Mouse (Mus musculus) right cerebral cortex, postnatal 14 days (tissue): Measurements from ENCODE around the gene Slc6a3.
A peak's percentile ranks its signal among the peaks of the same experiment; 100 is the strongest.

Source experiments
- DNase-seq: peaks from one replicate; pipeline ENCODE4 v3.0.0; 2022

The Slc6a3 gene

DNA sequence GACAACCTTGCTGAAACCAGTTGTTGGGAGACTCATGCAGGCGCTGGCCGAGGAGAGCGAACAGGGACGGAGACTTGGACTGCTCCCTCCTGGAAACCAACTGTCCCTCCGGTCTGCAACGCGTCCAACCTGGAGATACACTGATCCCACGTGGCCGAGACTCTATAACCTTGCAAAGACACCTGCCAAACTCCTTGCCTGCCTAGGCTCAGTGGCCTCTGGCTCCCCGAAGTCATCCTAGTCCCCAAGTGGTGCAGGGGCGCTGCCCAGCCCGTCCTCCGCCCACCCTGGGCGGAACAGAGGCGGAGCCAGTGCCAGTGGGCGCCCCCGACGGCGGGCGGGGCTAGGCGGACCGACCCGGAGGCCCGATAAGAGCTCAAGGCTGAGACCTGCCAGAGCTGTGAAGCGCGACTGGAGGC is at the start of gene Slc6a3:
TSS of gene Slc6a3 (plus strand) at position 345 of the 419 bp plus-strand sequence.
- DNase-seq: no peak

DNA sequence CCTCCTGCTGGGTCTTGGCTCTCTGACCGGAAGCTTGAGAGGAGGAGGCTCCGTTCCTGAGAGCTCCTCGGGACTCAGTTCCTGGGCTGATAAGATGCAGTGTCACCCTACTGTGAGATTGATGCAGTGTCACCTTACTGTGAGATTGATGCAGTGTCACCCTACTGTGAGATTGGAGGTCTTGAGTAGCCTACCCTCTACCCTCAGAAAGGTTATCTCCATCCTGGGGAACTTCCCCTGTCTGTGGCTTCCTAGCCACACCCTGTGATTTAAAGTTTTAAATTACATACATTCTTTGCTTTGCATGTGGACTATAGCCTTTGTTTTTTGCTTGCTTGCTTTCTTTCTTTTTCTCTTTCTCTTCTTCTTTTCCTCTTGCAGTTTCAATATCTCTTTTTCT is 48.4 kb upstream of the Slc6a3 start:
- no peak for DNase-seq

DNA sequence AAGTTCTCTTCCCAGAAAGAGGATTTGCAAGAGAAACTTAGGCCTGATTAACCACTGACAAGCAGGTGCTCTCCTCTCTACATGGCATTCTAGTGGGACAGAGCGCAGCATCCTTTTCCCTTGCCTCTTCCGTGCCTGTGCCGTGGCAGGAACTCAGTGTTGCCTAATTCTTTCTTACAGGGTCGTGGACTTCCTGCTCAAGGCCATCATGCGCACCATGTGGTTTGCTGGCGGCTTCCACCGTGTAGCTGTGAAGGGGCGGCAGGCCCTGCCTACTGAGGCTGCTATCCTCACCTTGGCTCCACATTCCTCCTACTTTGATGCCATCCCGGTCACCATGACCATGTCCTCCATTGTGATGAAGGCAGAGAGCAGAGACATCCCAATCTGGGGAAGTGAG is 47.8 kb upstream of the Slc6a3 start:
- no peak for DNase-seq

DNA sequence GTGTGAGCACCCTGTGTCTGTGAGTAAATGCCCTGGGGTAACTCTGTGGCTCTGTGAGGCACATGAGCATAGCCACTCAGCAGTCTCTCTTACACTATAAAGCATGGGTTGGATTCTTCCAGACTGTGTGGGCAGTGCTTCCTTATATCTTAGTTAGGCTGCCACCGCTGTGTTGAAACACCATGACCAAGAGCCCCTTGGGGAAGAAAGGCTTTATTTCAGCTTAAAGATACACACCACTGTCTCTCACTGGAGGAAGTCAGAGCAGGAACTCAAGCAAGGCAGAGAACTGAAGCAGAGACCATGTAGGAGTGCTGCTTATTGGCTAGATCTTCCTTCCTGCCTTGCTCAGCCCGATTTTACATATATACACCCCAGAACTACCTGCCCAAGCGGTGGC is 46.6 kb upstream of the Slc6a3 start:
- no peak for DNase-seq

DNA sequence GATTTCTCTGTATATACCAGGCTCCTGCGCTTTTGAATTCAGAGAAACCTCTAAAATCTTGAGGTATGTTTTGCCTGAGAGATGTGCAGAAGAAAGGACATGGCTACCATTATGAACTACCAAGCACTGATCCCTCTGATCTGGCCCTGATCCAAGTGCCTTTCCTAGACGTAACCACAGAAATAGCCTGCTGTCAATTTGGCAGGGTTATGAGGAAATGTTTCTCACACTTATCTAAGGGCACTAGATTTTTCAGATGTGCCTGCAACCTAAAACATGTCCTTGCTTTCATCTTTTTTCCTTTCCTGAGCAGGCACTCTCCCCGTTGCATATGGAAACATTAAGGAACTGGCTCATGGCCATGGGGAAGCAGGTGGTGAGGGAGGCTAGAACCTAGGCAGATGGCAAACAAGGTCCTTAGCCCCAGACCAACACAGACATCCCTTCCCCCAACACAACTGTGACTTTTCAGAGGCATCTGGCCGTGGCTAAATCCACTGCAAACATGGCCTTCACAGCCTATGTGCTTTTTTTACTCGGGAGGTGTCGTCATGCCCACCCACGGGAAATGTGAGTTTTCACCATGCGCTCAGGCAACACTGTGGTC is 45.9 kb upstream of the Slc6a3 start:
- DNase-seq: no peak

DNA sequence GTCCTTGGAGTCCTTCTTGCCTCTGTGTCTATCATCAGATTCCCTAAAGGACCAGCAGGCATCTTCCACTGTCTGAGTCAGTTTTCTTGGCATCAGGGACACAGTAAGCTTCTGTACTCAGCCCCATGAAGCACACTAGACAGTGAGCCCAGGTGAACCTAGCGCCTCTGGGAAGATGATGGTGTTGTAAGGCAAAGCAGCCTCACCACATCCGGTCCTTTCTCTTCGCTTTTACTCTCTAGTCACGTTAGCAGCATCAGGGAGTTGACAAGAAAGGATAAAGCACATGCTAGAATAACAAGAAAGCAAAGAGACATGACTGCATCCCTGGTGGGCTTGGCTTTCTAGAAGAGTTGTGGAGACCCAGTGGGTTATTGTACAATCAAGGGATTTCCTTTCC is 43.4 kb upstream of the Slc6a3 start:
- DNase-seq: no peak

DNA sequence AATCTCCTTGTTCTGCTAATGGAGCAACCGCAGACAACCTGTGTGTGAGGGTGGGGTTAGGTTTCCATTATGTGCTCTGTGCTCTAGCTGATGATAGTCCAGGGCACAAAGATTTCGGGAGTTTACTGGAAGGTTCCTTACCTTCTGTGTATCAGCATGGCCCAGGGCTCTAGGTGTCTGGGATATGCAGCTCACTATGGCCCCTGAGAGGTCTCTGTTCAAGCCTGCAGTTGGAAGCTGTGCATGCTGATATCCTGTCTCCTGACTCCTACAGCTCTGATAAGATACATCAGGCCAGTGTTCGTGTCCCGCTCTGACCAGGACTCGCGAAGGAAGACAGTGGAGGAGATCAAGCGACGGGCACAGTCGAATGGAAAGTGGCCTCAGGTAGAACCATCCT is 42.0 kb upstream of the Slc6a3 start:
- no peak for DNase-seq

DNA sequence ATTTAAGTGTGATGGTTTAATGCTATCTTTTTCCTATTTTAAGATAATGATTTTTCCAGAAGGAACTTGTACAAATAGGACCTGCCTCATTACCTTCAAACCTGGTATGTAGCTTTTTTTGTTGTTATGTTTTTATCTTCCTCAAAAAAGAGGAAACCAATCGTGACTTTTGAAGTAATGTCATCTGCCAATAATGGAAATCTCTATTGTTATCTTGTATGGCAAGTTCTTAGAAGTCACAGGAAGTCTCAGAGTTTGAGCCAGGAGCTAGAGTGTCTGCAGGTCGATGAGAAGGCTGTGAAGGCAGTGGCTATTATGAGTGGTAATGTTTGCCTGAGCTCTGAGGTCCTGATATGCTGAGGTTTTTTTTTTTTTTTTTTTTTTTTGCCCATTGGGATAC is 40.4 kb upstream of the Slc6a3 start:
- DNase-seq: no peak

DNA sequence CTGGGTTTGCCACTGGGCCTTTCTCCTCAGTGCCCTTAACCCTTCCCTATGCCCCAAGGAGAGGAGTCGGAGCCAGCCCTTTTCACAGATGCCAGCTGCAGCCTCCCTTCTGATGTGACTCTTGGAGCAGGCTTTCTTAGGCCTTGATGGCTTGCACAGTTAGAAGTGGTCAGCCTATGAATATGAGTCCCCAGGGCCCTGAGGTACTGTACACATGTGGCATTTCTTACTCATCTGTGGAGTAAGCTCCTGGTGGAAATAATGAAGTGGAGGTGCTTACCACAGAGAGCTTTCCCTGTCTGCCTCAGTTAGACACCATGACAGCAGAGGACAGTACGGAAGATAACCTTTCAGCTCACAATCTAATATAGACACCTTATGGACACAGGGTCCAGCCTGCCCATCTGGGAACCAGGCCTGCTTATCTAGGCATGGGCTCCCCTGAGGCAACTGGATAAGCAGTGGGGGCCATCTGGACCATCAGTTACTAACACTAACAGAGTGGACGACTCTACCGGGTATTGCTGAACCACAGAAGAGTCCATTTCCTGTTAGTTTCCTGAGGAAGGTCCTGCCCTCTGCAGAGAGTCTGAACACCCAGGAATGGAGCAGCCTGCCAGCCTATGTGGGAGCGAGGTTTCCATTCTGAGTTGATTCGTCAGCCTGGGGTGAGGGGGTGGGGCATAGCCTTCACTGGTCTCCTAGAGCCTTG is 36.5 kb upstream of the Slc6a3 start:
- no peak for DNase-seq

DNA sequence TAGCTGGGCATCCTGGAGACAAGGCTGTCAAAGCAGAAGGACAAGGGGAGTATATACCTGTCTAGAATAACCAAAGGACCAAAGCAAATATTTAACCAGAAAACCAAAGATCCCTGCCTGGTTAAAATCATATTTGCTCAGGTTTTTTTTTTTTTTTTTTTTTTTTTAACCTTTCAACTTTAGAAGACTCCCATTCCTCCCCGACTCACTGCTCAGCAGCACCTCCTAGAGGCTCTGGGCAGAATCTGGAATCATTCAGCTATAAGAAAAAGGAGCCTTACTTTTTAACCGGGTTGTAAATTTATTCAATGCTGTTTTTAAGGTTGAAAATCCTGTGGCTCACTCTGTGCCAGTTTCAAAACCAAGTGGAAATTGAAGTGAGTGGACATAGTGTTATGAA is 33.8 kb upstream of the Slc6a3 start:
- DNase-seq: no peak

DNA sequence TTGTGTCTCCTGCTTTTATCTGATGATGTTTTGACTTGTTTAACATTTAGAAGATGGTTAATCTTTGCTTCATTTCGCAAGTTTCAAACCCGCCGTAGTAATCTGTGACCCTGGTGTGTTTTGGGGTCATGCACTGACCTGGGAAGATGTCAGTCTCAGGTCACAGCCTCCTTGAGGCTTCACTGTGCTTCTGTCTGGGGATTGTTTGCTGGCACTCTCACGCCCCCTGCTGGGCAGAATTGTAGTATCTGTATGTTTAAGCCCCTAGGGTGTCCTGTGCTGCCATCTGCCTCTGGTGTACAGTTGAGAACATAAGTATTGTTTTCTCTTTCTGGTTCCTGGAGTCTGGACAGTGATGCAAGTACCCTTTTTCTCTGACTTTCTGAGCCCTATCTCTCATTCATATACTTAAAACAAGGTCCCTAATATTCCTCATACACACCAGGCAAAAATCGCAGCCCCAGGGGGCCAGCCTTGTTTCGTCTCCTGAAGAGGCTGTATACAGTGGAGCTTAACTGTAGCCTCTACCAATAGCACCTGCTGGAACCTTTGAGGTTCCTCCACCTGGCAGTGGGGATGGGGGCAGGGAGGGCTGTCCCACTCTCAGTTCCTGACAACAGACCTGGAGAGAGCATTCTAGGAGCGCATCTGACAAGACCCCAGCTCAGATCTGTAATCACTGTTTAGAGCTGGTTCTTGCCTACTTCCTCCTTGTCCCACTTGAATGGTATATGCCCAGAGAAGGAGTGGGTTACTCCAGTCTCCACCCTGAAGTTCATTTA is 30.7 kb upstream of the Slc6a3 start:
- DNase-seq: peak; percentile 89

DNA sequence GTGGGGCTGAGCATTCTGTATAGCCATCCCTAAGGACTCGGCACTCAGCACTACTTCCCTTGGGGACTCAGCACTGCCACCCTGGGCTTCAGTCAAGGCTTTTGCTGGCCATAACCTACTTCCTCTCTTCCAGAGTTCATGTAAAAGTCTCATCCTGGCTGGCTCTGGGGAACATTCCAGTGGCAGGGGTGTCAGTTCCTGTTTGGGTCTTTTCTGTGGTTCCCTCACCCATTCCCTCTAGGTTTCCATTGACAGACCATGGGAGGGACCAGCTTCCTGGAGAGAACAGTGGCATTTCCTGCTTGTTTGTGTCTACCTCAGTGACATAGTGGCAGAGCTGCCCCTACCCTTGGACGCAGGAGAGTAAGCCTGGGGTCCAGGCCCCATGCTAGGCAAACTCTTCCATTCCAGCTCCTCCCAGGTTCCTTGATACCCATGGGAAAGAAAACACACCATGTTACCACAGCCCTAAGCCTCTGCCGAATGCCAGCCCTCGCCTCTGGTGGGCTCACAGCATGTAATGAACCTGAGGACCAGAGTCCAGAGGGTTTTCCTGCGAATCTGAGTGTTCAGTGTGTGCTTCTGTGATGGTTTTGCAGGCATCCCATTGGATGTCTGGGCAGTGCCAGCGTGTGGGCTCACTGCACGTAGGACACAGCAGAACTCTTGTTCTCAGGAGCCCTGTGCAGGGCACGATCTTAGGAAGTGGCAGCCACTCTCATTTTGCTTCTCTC is 27.6 kb upstream of the Slc6a3 start:
- DNase-seq: no peak

DNA sequence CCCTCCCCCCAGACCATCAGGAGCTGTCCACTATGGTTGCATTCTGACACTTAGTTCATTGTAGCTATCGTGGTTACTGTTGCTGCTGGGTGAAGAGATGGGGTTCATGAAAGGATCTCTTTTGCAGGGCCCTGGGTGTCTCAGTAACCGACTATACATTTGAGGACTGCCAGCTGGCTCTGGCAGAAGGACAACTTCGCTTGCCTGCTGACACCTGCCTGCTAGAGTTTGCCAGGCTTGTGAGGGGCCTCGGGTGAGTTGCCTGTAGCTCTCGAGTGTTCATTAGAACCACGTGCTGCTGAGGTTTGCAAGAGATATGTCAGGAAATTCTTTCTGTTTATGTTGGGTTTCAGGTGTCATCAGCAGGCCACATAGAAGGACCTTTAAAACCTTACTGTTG is 26.7 kb upstream of the Slc6a3 start:
- no peak for DNase-seq

DNA sequence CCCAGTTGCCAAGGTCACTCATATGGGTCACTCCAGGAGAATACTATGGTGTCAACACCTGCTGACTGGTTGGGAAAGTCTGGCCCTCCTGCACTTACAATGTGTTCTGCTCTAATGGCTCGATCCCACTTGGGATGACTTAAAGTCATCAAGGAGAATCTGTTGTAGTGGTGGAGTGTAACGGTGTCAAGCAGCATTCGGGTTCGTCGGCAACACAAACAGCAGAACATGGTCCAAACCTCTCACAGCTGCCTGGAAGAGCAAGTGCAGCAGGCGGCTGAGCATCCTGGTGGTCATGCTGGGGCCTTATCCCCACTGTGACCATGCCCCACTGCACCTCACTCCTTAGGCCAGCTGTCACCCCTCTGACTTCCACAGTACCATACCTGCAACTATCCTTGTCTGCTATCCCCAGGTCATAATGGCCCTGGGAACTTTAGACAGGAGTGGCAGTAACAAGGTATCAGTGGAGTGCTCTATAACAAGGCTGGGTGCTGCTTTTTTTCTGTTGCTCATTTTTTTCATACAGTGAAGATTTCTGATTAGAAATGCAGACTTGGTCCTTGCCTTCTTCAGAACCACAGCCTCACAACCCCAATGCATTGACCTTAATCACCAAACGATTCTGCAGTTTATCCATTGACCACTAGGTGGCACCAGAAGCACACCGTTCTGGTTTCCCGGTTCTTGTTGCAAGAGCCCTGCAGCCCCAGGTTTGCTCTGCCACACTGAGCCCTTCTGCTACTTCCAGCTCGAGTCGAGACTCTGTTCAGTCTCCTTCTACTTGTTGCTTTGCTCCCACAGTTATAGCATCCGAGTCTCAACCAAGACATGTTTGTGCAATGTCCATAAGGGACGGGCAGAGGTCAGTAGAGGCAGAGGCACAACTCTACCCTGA is 23.5 kb upstream of the Slc6a3 start:
- peak; percentile 73 for DNase-seq

DNA sequence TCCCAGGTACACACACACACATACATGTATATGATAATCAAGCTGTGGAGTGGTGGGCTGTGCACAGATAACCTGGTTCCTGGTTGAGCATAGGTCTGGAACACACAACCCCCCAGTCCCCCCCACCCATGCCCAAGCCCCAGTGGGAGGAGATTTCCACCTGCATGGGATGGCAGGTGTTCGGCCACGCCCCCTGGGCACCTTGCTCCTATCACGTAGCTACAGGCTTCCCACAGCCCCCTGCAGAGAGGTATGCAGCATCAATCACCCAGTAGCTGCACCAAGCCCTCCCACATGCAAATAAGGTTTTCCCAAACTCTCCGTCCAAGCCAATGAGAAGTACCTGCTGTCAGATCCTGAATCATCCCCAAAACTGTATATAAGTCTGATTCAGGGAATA is 19.7 kb upstream of the Slc6a3 start:
- DNase-seq: no peak

DNA sequence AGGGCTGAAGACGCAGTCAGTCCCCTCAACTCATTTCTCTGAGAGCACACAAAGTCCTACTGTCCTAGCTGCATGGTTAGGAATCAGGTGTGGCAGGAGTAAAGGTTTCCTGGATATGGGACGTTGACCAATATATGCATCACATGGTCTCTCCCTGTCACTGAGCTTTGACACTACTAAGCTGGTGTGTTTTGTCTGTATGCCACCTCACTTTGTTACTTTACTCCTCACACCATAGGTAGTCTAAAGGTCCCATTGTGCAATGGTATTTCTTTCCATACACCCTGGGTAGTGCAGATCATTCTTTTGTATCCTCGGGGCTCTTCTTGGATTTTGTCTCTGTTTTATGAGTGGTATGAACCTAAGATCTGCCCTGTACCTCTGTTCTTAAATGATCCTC is 2.8 kb upstream of the Slc6a3 start:
- DNase-seq: no peak

DNA sequence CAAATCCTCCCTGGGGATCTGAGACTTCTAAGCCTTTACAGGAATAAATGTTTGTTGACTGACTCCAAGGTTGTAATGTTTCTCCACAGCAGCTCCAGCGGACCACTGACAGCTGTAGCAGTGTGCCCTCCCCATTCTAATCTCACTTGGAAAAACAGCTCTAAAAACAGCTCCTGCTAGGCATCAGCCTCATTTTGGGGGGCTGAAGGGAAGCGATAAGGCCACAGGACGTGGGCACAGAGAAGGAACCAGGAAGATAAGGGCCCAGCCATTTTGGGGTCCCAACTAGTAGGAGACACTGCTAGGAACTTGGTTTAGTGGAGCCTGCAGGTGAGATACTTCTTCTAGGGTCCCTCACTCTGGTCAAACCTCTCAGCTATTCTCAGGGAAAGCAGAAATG is 1.3 kb upstream of the Slc6a3 start:
- no peak for DNase-seq

DNA sequence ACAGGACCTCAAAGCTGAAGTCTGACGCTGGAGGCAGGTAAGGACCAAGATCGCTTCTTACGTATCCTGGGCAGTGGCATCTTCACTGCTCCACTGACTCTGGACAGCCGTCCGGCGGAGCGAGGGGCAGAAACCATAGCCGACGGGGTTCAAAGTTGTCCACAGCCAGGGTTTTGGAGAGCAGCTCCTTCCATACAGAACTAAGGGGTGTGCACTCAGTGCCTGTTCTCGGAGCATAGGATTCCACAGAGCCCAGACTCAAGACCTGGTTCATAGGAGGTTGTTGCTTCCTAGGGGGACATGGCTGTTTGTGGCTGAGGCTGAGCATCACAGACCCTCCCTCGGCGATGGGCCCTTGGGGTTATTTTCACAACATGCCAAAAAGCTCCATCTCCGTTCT is 277 bp downstream of the Slc6a3 start:
- DNase-seq: no peak

DNA sequence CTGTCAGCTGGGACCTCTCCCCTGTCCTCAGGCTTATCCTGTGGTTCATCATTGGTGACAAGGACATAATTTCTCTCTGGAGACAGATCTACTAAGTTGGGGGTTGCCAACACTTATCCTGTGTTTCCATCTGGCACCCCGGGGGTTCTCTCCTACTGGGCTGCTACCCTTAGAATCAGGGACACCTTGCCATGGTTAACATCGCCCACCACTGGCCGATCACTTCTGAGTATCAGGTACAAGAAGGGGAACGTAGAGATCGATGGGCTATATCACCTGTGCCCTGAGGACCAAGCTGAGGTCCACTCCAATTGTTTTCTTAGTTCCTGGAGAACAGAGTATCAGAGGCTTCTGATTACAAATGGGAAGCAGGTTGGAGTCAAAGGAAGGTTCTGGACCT is 27.7 kb downstream of the Slc6a3 start:
- DNase-seq: no peak

DNA sequence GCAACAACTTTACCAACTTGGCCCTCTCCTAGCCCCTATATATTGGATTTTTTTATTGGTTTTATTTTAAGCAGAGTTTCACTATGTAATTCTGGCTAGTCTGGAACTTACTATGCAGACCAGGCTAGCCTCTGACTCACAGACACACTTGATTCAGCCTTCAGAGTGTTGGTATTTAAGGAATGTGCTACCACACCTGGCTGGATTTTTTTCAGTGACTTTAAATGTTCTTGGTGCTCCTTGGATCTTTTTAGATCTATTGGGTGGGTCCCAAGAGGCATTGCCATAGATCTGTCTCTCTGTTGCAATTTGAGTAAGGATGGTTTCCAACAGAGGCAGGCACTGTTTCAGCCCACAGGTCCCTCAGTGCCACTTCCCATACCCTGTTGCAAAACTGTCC is 38.5 kb downstream of the Slc6a3 start:
- DNase-seq: no peak

DNA sequence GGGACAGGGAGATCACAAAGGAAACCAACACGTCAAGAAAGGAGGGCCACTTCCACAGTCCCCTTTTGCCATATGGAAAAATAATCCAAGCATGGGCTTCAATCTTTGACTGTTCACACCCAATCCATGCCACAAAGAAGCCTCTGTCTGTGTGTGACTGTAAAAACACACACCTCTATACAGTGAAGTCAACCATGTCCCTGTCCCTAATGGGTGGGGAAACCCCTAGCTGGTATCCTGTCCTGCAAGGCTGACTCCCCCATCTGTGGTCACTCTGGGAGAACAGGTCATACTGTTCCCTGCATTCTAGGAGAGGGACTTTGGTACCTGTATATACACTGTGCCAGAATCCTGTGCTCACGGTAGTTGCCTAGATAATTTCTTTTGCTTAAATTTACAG is 40.7 kb downstream of the Slc6a3 start:
- no peak for DNase-seq

DNA sequence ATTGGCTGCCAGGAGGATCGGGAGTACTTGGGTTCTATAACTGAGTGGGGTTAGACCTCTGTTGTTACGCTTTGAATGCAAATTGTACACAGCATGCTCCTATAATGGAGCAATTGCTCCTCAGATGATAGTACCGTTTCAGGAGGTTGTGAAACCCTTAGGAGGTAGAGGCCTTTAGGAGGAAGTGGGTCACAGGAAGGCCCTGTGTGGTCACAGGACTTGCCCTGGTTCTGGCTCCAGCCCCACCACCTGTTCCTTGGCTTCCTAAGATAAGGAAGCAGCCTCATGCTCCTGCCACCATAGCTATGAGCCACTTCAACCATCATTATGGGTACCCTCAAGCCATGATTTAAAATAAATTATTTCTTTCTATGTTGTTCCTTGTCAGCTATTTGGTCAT is 54.9 kb downstream of the Slc6a3 start:
- no peak for DNase-seq

DNA sequence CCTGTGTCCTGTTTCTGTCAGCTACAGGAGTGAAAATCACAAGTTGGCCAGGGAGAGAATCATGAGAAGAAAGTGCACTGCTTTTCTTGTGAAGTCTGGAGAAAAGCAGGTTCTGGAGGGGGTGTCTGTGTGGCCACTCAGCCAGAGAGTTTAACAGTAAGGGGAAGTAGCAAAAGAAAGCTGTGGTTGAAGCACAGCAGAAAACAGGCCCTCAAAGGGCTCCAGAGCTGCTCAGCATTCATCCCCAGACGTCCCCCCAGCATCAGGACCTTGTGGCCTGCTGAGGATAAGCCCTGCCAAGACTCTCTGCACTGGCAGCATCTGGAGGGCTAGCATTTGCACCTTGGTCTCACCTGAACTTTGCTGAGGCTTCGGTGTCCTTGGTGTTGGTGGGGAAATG is 56.0 kb downstream of the Slc6a3 start:
- DNase-seq: no peak
